Mouse (Mus musculus): ENCODE measurements around the gene Pdrg1.

DNA sequence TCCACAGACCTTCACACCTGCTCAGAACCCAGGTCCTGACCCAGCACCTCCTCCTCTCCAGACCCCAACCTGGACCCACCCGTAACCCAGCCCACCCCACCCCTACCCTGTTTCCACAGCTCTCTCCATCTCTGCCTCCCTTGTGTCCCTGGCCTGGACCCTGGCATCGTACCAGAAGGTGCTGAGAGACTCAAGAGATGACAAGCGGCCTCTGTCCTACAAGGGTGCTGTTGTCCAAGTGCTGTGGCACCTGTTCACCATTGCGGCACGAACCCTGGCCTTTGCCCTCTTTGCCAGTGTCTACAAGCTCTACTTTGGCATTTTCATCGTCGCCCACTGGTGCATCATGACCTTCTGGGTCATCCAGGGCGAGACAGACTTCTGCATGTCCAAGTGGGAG lies 38.7 kb upstream of the Pdrg1 start:
- TF ChIP-seq POLR2A (IDR thresholded peaks at IDR 0.05; ENCODE audit: extremely low read depth, insufficient read depth, low read length) = no peak
- no peak for TF ChIP-seq CTCF (IDR thresholded peaks at IDR 0.05; ENCODE audit: low read depth, low read length)

All from liver, adult 2 months (tissue).